Mouse (Mus musculus) MEL (cell line): ENCODE results near the gene Lamtor4. TPM values are rescaled to one million over a fixed set of nuclear protein-coding genes. Genes with fewer than 3 reads are reported as not detected.

ENCODE experiments used
- DNase-seq: peaks from one replicate; pipeline ENCODE4 v3.0.0; 2011; ENCODE audit warnings: low read depth, low spot score
- H3K27ac ChIP-seq: 2 replicates; pipeline ENCODE4 v1.5.1; 2012; ENCODE audit warnings: low read depth, mild to moderate bottlenecking, control low read depth, low read length, moderate library complexity; ENCODE audit not compliant: control insufficient read depth
- H3K27me3 ChIP-seq, 2 experiments: fragments of 150-350 bp in 1 of 2; sonication (generic) in 1 of 2; 2 replicates each; pipeline ENCODE4 v1.6.1; 2012; ENCODE audit warnings: low read length in 2 of 2, mild to moderate bottlenecking in 2 of 2, improper control_type of control experiment in 1 of 2, moderate library complexity in 1 of 2; ENCODE audit not compliant: insufficient read depth in 2 of 2, control insufficient read depth in 1 of 2
- H3K36me3 ChIP-seq, 2 experiments: 2 replicates each; pipeline ENCODE4 v1.6.1; 2012 to 2014; ENCODE audit warnings: low read length in 2 of 2, improper control_type of control experiment in 1 of 2, inconsistent platforms in 1 of 2, mild to moderate bottlenecking in 1 of 2; ENCODE audit not compliant: insufficient read depth in 2 of 2, control insufficient read depth in 1 of 2
- H3K4me1 ChIP-seq, 2 experiments: fragments of 150-350 bp in 1 of 2; sonication (generic) in 1 of 2; 2 replicates each; pipeline ENCODE4 v1.6.1; 2012; ENCODE audit warnings: low read length in 2 of 2, improper control_type of control experiment in 1 of 2, mild to moderate bottlenecking in 1 of 2; ENCODE audit not compliant: insufficient read depth in 2 of 2, control insufficient read depth in 1 of 2
- H3K4me3 ChIP-seq, 2 experiments: fragments of 150-350 bp in 1 of 2; sonication (generic) in 1 of 2; 2 replicates each; pipeline ENCODE4 v1.5.1; 2012; ENCODE audit warnings: low read depth in 2 of 2, low read length in 2 of 2, mild to moderate bottlenecking in 2 of 2, moderate library complexity in 2 of 2, control low read depth in 1 of 2, improper control_type of control experiment in 1 of 2; ENCODE audit not compliant: control insufficient read depth in 1 of 2, insufficient read depth in 1 of 2
- H3K79me2 ChIP-seq: 2 replicates; pipeline ENCODE4 v1.6.1; 2012; ENCODE audit warnings: mild to moderate bottlenecking, low read length, moderate library complexity; ENCODE audit not compliant: control insufficient read depth, poor library complexity, insufficient read depth
- H3K9ac ChIP-seq: 2 replicates; pipeline ENCODE4 v1.6.1; 2012; ENCODE audit warnings: low read depth, mild to moderate bottlenecking, control low read depth, low read length, moderate library complexity; ENCODE audit not compliant: control insufficient read depth, poor library complexity, severe bottlenecking
- H3K9me3 ChIP-seq: fragments of 150-350 bp; sonication (generic); replicated peaks from 2 replicates; pipeline ENCODE4 v1.6.1; 2012; ENCODE audit warnings: mild to moderate bottlenecking, low read length, improper control_type of control experiment, moderate library complexity; ENCODE audit not compliant: insufficient read depth
- BHLHE40 ChIP-seq: IDR thresholded peaks from 2 replicates; pipeline ENCODE4 v1.6.1; 2012; ENCODE audit warnings: low read depth, mild to moderate bottlenecking, inconsistent platforms, low read length, improper control_type of control experiment, borderline replicate concordance
- CHD1 ChIP-seq: IDR thresholded peaks from 2 replicates; pipeline ENCODE4 v1.6.1; 2012; ENCODE audit warnings: low read depth, mild to moderate bottlenecking, inconsistent platforms, low read length, improper control_type of control experiment
- CHD2 ChIP-seq: IDR thresholded peaks from 2 replicates; pipeline ENCODE4 v1.6.1; 2011; ENCODE audit warnings: low read length, improper control_type of control experiment
- ETS1 ChIP-seq: IDR thresholded peaks from 2 replicates; pipeline ENCODE4 v1.6.1; 2012; ENCODE audit warnings: low read depth, mild to moderate bottlenecking, inconsistent platforms, low read length, improper control_type of control experiment, moderate library complexity
- GABPA ChIP-seq: IDR thresholded peaks from 2 replicates; pipeline ENCODE4 v1.6.1; 2012; ENCODE audit warnings: low read depth, mild to moderate bottlenecking, inconsistent platforms, low read length, improper control_type of control experiment, moderate library complexity
- MAFK ChIP-seq: IDR thresholded peaks from 2 replicates; pipeline ENCODE4 v1.6.1; 2011; ENCODE audit warnings: low read depth, mild to moderate bottlenecking, low read length, improper control_type of control experiment, borderline replicate concordance
- NELFE ChIP-seq: IDR thresholded peaks from 2 replicates; pipeline ENCODE4 v1.6.1; 2011; ENCODE audit warnings: low read depth, low read length, improper control_type of control experiment
- POLR2A ChIP-seq, 2 experiments: IDR thresholded peaks; 2 replicates each; pipeline ENCODE4 v1.6.1; 2011 to 2012; ENCODE audit warnings: low read length in 2 of 2, mild to moderate bottlenecking in 2 of 2, control low read depth in 1 of 2, improper control_type of control experiment in 1 of 2, low read depth in 1 of 2, moderate library complexity in 1 of 2; ENCODE audit not compliant: control insufficient read depth in 1 of 2, insufficient read depth in 1 of 2, poor library complexity in 1 of 2
- TBP ChIP-seq: IDR thresholded peaks from 2 replicates; pipeline ENCODE4 v1.8.0; 2011; ENCODE audit warnings: low read depth, low read length, improper control_type of control experiment
- UBTF ChIP-seq: IDR thresholded peaks from 2 replicates; pipeline ENCODE4 v1.6.1; 2012; ENCODE audit warnings: low read depth, mild to moderate bottlenecking, inconsistent platforms, low read length, improper control_type of control experiment, moderate library complexity, borderline replicate concordance; ENCODE audit not compliant: insufficient read depth
- ZKSCAN1 ChIP-seq: IDR thresholded peaks from 2 replicates; pipeline ENCODE4 v1.6.1; 2012; ENCODE audit warnings: low read depth, mild to moderate bottlenecking, inconsistent platforms, low read length, improper control_type of control experiment, moderate library complexity
- ZNF384 ChIP-seq: IDR thresholded peaks from 2 replicates; pipeline ENCODE4 v1.6.1; 2012; ENCODE audit warnings: low read depth, mild to moderate bottlenecking, inconsistent platforms, low read length, improper control_type of control experiment
- polyA plus RNA-seq, 2 experiments: library from polyadenylated mRNA; stranded (reverse) in 1 of 2; unstranded in 1 of 2; fragments of >175 nt in 1 of 2; fragments of >200 nt in 1 of 2; gene quantifications; 2 replicates each; pipeline versions ENCODE4 v1.2.1 to v1.2.4; 2012; ENCODE audit warnings: low replicate concordance in 2 of 2, low read depth in 1 of 2; ENCODE audit not compliant: insufficient read length in 2 of 2, insufficient read depth in 1 of 2, missing spikeins in 1 of 2
- total RNA-seq: library from RNA; depleted of rRNA; stranded (reverse); fragments of 300-350 nt; gene quantifications from 2 replicates; pipeline ENCODE4 v1.2.3, GENCODE M21; 2012

The Lamtor4 gene
- total and polyA plus RNA-seq, 3 experiments = 45.7 to 59.0 TPM; not detected in 1

DNA sequence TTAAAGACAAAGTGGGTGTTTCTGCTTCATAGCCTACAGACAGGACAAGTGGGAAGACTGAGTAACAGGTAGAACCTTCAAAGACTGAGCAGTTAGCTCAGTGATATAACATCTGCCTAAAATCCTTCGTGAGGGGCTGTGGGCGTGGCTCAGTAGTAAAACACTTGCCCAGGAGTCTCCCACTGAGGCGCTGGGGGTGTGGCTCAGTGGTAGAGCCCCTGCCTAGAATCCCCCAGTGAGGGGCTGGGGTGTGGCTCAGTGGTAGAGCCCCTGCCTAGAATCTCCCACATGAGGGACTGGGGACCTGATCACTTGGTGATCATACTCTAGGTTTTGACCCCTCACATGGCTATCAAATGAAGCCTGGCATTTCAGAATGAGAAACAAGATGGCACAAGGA, 2.8 kb downstream of the Lamtor4 start:
- H3K9me3 ChIP-seq = no peaks in the 10 kb centered on the region
- peak overlapping the region; percentile 73 for H3K27ac ChIP-seq
- peaks cover 35% of the 10 kb centered on the region for H3K79me2 ChIP-seq
- H3K27me3 ChIP-seq = no peaks in the 10 kb centered on the region; a peak in 1 of 4 replicates
- H3K4me3 ChIP-seq = no peak overlapping the region
- peaks cover 3 to 61% of the 10 kb centered on the region in 2 experiments; a peak in 3 of 4 replicates for H3K36me3 ChIP-seq
- H3K4me1 ChIP-seq = peaks cover 12 to 71% of the 10 kb centered on the region in 2 experiments
- TF ChIP-seq POLR2A (IDR thresholded peaks at IDR 0.05; ENCODE audit: control insufficient read depth in 1 of 2, insufficient read depth in 1 of 2, low read depth in 1 of 2, low read length in 2 of 2, poor library complexity in 1 of 2) (no peak; a peak in 1 of 4 replicates), TBP (no peak), MAFK (no peak), ZKSCAN1 (no peak), NELFE (no peak), CHD2 (no peak)
- TF ChIP-seq, all 39 proteins: peak for 0
- no peak overlapping the region for H3K9ac ChIP-seq
- DNase-seq = peak; percentile 41

DNA sequence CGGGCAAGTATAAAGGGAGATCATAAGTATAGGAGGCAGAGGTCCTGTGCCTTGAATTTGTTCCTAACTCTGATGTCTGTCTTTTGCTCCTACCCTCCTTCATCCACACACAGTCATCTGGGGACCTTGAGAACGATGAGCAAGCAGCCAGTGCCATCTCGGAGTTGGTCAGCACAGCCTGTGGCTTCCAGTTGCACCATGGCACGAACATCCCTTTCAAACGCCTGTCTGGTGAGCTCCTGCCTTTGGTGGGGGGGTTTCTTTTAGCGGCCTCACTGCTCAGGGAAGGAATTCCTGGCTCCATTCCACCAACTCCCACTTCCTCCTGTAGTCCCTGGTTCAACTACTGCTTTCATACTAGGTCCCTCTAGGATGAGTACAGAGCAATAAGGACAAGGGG, 3.3 kb downstream of the Lamtor4 start:
- Histone ChIP-seq H3K9ac (no peak overlapping the region), H3K27ac (peak overlapping the region; percentile 26; the same call in 1 of the 2 replicates), H3K36me3 (peaks cover 3 to 61% of the 10 kb centered on the region in 2 experiments; a peak in 3 of 4 replicates), H3K4me1 (peaks cover 12 to 71% of the 10 kb centered on the region in 2 experiments), H3K9me3 (no peaks in the 10 kb centered on the region), H3K79me2 (peaks cover 39% of the 10 kb centered on the region), H3K27me3 (no peaks in the 10 kb centered on the region), H3K4me3 (no peak overlapping the region)
- TF ChIP-seq BHLHE40 (no peak), ZNF384 (no peak), POLR2A (IDR thresholded peaks at IDR 0.05; ENCODE audit: control insufficient read depth in 1 of 2, insufficient read depth in 1 of 2, low read depth in 1 of 2, low read length in 2 of 2, poor library complexity in 1 of 2) (peak in 1 of 2 experiments; percentile 41; a peak in 1 of 4 replicates), GABPA (no peak), ETS1 (no peak)
- DNase-seq = peak; percentile 30

DNA sequence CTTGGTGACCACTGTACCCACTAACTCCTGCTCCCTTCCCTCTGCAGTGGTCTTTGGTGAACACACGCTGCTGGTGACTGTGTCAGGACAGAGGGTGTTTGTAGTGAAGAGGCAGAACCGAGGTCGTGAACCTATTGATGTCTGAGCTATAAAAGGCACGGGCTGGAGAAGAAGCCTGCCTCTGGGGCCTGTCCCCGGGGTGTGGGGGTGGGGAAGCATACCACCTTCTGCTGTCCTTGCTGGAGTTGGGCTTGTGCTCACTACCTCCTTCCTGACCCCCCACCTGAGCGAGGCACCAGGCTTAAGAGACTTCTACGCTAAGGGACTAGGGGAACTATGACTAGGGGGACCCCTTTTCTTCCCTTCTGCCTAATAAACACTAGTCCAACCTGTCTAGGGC, 3.7 kb downstream of the Lamtor4 start:
- Histone ChIP-seq H3K9ac (no peak overlapping the region; the same call in 1 of the 2 replicates), H3K9me3 (no peaks in the 10 kb centered on the region), H3K4me3 (no peak overlapping the region), H3K4me1 (peaks cover 12 to 71% of the 10 kb centered on the region in 2 experiments), H3K36me3 (peaks cover 3 to 61% of the 10 kb centered on the region in 2 experiments; a peak in 3 of 4 replicates), H3K27ac (peak overlapping the region; percentile 36; the same call in 1 of the 2 replicates), H3K79me2 (peaks cover 42% of the 10 kb centered on the region), H3K27me3 (no peaks in the 10 kb centered on the region)
- TF ChIP-seq POLR2A (IDR thresholded peaks at IDR 0.05; ENCODE audit: control insufficient read depth in 1 of 2, insufficient read depth in 1 of 2, low read depth in 1 of 2, low read length in 2 of 2, poor library complexity in 1 of 2) (peak in 1 of 2 experiments; percentile 32; a peak in 1 of 4 replicates), CHD1 (0 out of 2 replicates have a peak, but pooled peaks have one; percentile 36), ZNF384 (0 out of 2 replicates have a peak, but pooled peaks have one; percentile 22), UBTF (no peak)
- no peak for DNase-seq
